Comparison of ENCODE assay signal across 22 mouse cellular contexts in genomic region chr6:108670276-108670675, GRCm38 (mm10).
"Had no signal": no experiment of that assay in that cellular context is flagged by ENCODE, and none has a peak within 500 bp of the region (broad histone marks: within the 10 kb centered on the region; RNA-seq: fewer than 3 reads in every experiment).

No protein-coding gene starts in this region.

- H3K9ac ChIP-seq: heart, embryonic 12.5 days; hindbrain, embryonic 12.5 days; hindbrain, embryonic 15.5 days; kidney, embryonic 15.5 days; limb, embryonic 13.5 days; limb, embryonic 15.5 days; liver, embryonic 12.5 days; liver, embryonic 14.5 days had no signal

- H3K27ac ChIP-seq: hindbrain, embryonic 10.5 days; hindbrain, embryonic 12.5 days; hindbrain, embryonic 15.5 days; hindbrain, postnatal 0 days; kidney, embryonic 15.5 days; kidney, postnatal 0 days; limb, embryonic 13.5 days; limb, embryonic 15.5 days; liver, embryonic 12.5 days; liver, embryonic 14.5 days had no signal

- H3K9me3 ChIP-seq: heart, embryonic 10.5 days; heart, embryonic 12.5 days; hindbrain, embryonic 10.5 days; hindbrain, embryonic 12.5 days; hindbrain, embryonic 15.5 days; kidney, embryonic 15.5 days; limb, embryonic 13.5 days; limb, embryonic 15.5 days; liver, embryonic 12.5 days had no signal

- H3K27me3 ChIP-seq: heart, embryonic 12.5 days; hindbrain, embryonic 15.5 days; limb, embryonic 15.5 days had no signal

- H3K4me3 ChIP-seq: heart, embryonic 10.5 days; heart, embryonic 12.5 days; hindbrain, embryonic 10.5 days; hindbrain, embryonic 12.5 days; hindbrain, embryonic 15.5 days; kidney, embryonic 15.5 days; limb, embryonic 13.5 days; limb, embryonic 15.5 days; liver, embryonic 12.5 days had no signal

- ATAC-seq: hindbrain, postnatal 0 days; intestine, embryonic 16.5 days had no signal

- H3K4me2 ChIP-seq: heart, embryonic 12.5 days; hindbrain, embryonic 12.5 days; hindbrain, embryonic 15.5 days; kidney, embryonic 15.5 days; limb, embryonic 13.5 days; limb, embryonic 15.5 days; liver, embryonic 12.5 days had no signal

- DNase-seq: gastrocnemius, postnatal 10 days; kidney, adult 11 months; kidney, adult 2 months; kidney, adult 9 months; kidney, postnatal 14 days; kidney, postnatal 36 days; layer of hippocampus, adult 9-11 months; layer of hippocampus, postnatal 36 days; left cerebral cortex, postnatal 4 days had no signal

- H3K36me3 ChIP-seq: hindbrain, embryonic 10.5 days; hindbrain, embryonic 12.5 days; hindbrain, embryonic 15.5 days had no signal
